Mouse (Mus musculus): ENCODE data around the gene Col6a2.

DNA sequence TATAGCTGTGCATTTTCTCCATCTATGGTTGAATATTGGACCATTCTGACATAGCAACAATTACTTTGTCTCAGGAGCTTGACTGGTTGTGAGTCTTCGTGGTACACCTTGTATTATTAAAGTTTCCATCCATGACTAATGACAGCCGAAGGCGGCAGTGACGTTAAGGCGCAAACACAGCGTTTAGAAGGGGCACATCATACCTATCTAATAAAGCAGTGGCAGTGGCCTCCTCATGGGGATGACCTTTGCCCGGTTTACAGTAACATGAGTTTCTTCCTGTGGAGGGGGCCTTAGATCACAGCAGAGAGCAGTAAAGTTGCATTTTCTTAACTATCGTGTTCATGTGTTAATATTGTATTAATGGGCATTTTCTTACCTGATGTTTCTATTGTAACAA, 75.2 kb downstream of the Col6a2 start:
- TF ChIP-seq CTCF (IDR thresholded peaks at IDR 0.05; ENCODE audit: extremely low read depth, insufficient read length, insufficient replicate concordance, low read depth, low read length) (no peak), POLR2A (IDR thresholded peaks at IDR 0.05; ENCODE audit: low read depth, low read length) (no peak)

Data from small intestine, adult 2 months (tissue).